Comparison of ENCODE assay signal across 18 mouse cellular contexts in genomic region chr7:127360265-127360664, GRCm38 (mm10).
"Had no signal": no experiment of that assay in that cellular context is flagged by ENCODE, and none has a peak within 500 bp of the region (broad histone marks: within the 10 kb centered on the region; RNA-seq: fewer than 3 reads in every experiment).

No protein-coding gene starts in this region.

- DNase-seq: lung, adult 18-20 months; lung, embryonic 14.5 days; lung, postnatal 10 days; lung, postnatal 4 days; midbrain, embryonic 14.5 days; retina, postnatal 1 day; right cerebral cortex, adult 18-20 months; right cerebral cortex, postnatal 25 days; right cerebral cortex, postnatal 4 days; thymus, adult 18-20 months; thymus, postnatal 14 days; thymus, postnatal 36 days had no signal

- ATAC-seq: midbrain, embryonic 16.5 days had no signal

- H3K36me3 ChIP-seq: midbrain, embryonic 10.5 days; neural tube, embryonic 13.5 days; neural tube, embryonic 15.5 days; stomach, embryonic 15.5 days had no signal

- H3K9ac ChIP-seq: lung, embryonic 14.5 days; neural tube, embryonic 15.5 days; stomach, embryonic 15.5 days had no signal

- H3K4me2 ChIP-seq: lung, embryonic 14.5 days; neural tube, embryonic 13.5 days; neural tube, embryonic 15.5 days; stomach, embryonic 15.5 days had no signal

- H3K9me3 ChIP-seq: midbrain, embryonic 10.5 days; neural tube, embryonic 13.5 days; neural tube, embryonic 15.5 days; stomach, embryonic 15.5 days had no signal

- H3K27ac ChIP-seq: midbrain, embryonic 10.5 days; neural tube, embryonic 13.5 days; neural tube, embryonic 15.5 days; stomach, embryonic 15.5 days had no signal

- H3K4me3 ChIP-seq: midbrain, embryonic 10.5 days; myocyte; neural tube, embryonic 13.5 days; neural tube, embryonic 15.5 days; stomach, embryonic 15.5 days had no signal
